In genomic region chr2:166021642-166022041, GRCm38 (mm10) we compare ENCODE assay signal across 8 mouse cellular contexts. TPM values are rescaled to one million over a fixed set of nuclear protein-coding genes. Genes with fewer than 3 reads are reported as not detected.
A peak's percentile ranks its signal among the peaks of the same experiment; 100 is the strongest.
DNase-seq lines count a peak whose midpoint lies in the region; ATAC-seq lines count a peak whose summit lies in the region.

No protein-coding gene starts in this region.

- no peak overlapping the region for H3K4me3 ChIP-seq in heart, embryonic 15.5 days
- no peak overlapping the region for H3K4me3 ChIP-seq in forebrain, embryonic 16.5 days (replicated peaks; ENCODE audit: low read length)
- H3K4me3 ChIP-seq in midbrain, embryonic 10.5 days: 0 out of 2 replicates have a peak overlapping the region, but pooled peaks have one; percentile 0

- H3K36me3 ChIP-seq in heart, embryonic 15.5 days: no peaks in the 10 kb centered on the region
- no peaks in the 10 kb centered on the region for H3K36me3 ChIP-seq in forebrain, embryonic 16.5 days (ENCODE audit: control insufficient read depth, insufficient read depth)
- H3K36me3 ChIP-seq in midbrain, embryonic 10.5 days: no peaks in the 10 kb centered on the region

- no peaks in the 10 kb centered on the region for H3K27me3 ChIP-seq in heart, embryonic 15.5 days
- no peaks in the 10 kb centered on the region for H3K27me3 ChIP-seq in forebrain, embryonic 16.5 days (replicated peaks; ENCODE audit: control insufficient read depth, insufficient read depth, low read length)
- no peaks in the 10 kb centered on the region for H3K27me3 ChIP-seq in midbrain, embryonic 10.5 days (ENCODE audit: low read depth, poor library complexity, severe bottlenecking)

- peak overlapping the region; percentile 78 for H3K27ac ChIP-seq in heart, embryonic 15.5 days
- peak overlapping the region; percentile 29 for H3K27ac ChIP-seq in forebrain, embryonic 16.5 days (ENCODE audit: low read length)
- peak overlapping the region; percentile 73 for H3K27ac ChIP-seq in midbrain, embryonic 10.5 days (replicated peaks)

- peaks cover 30% of the 10 kb centered on the region for H3K4me1 ChIP-seq in heart, embryonic 15.5 days (replicated peaks)
- H3K4me1 ChIP-seq in forebrain, embryonic 16.5 days (replicated peaks; ENCODE audit: control insufficient read depth, insufficient read depth, low read length): peaks cover 33% of the 10 kb centered on the region
- peaks cover 37% of the 10 kb centered on the region for H3K4me1 ChIP-seq in midbrain, embryonic 10.5 days

- no peak for ATAC-seq in heart, embryonic 15.5 days (replicated peaks; ENCODE audit: insufficient number of reproducible peaks, insufficient read depth, low FRiP score, low read depth)
- peak; percentile 73 for ATAC-seq in forebrain, embryonic 16.5 days
- no peak for ATAC-seq in monocyte, adult 5-6 weeks (replicated peaks; ENCODE audit: insufficient number of reproducible peaks, low FRiP score, low TSS enrichment, poor library complexity, severe bottlenecking)

- no peaks in the 10 kb centered on the region for H3K9me3 ChIP-seq in heart, embryonic 15.5 days (replicated peaks)
- H3K9me3 ChIP-seq in forebrain, embryonic 16.5 days (ENCODE audit: control insufficient read depth, low read length): no peaks in the 10 kb centered on the region
- H3K9me3 ChIP-seq in midbrain, embryonic 10.5 days (replicated peaks): no peaks in the 10 kb centered on the region

- H3K9ac ChIP-seq in heart, embryonic 15.5 days: no peak overlapping the region
- no peak overlapping the region for H3K9ac ChIP-seq in forebrain, embryonic 16.5 days (replicated peaks; ENCODE audit: low read depth, low read length)

- DNase-seq in heart, adult 11 months: no peak
- DNase-seq in adrenal gland, adult 8-10 months: peak; percentile 40
- DNase-seq in midbrain, embryonic 10.5 days (ENCODE audit: low spot score): peak; percentile 68
- DNase-seq in gastrocnemius, postnatal 10 days: no peak
- no peak for DNase-seq in thymus, postnatal 0 days (ENCODE audit: low spot score)

- no peak overlapping the region for H3K4me2 ChIP-seq in heart, embryonic 15.5 days
- no peak overlapping the region for H3K4me2 ChIP-seq in forebrain, embryonic 16.5 days (ENCODE audit: low read length)

- 41% methylated on average over 3 of the region's 3 CpGs for WGBS in heart, embryonic 15.5 days
- 12% methylated on average over 3 of the region's 3 CpGs for WGBS in forebrain, embryonic 16.5 days
- WGBS in midbrain, embryonic 10.5 days: 42% methylated on average over 3 of the region's 3 CpGs

RNA-seq across cellular contexts. Expression of gene Ncoa3, which starts 29.2 kb away (rescaled TPM):
- polyA plus RNA-seq in heart, embryonic 15.5 days (2015; fragmentation: Nextera tagmentation; extraction: Ambion mirVana): 8.7 and 11.0 TPM in 2 replicates
- 10 to 100 TPM; 24.2 to 46.2 (median 33.3) TPM for total RNA-seq in adrenal gland, adult 8-10 months (2022)
- polyA plus RNA-seq in forebrain, embryonic 16.5 days (2015; fragmentation: Nextera tagmentation; extraction: Ambion mirVana): 10.6 and 11.3 TPM in 2 replicates
- 15.2 and 15.9 TPM in 2 replicates for polyA plus RNA-seq in midbrain, embryonic 10.5 days (2016; fragmentation: Nextera tagmentation; extraction: Ambion mirVana)
- total RNA-seq in monocyte, adult 5-6 weeks (2017): 73.0 to 105 TPM (median 76.8 TPM) in 3 replicates
- total RNA-seq in gastrocnemius, postnatal 10 days (2021): 10 to 100 TPM; 12.2 to 17.2 TPM
- 18.2 and 20.4 TPM in 2 replicates for polyA plus RNA-seq in thymus, postnatal 0 days (2015; fragmentation: Nextera tagmentation; extraction: Ambion mirVana)

Comparison
In these comparisons a context has a peak if more than half of its experiments do, and no peak if none do; other contexts are left out.
1. DNase-seq: peak in adrenal gland, adult 8-10 months (single experiment) and midbrain, embryonic 10.5 days (single experiment); none in heart, adult 11 months (single experiment), gastrocnemius, postnatal 10 days (single experiment) and thymus, postnatal 0 days (single experiment).
2. Peak in every context shown above with its lines, with median percentiles within 50 percentile points of each other: H3K27ac ChIP-seq.